Mouse (Mus musculus) leukemia stem cell, adult 10-12 weeks (primary cell): ENCODE results near the gene Pdzd9. TPM values are rescaled to one million over a fixed set of nuclear protein-coding genes. Genes with fewer than 3 reads are reported as not detected.

Experiments used
- polyA plus RNA-seq: library from polyadenylated mRNA; stranded (reverse); fragments of >175 nt; gene quantifications from 2 replicates; pipeline ENCODE4 v1.2.3, GENCODE M21; 2012; ENCODE audit warnings: low replicate concordance

The Pdzd9 gene
- polyA plus RNA-seq: not detected in 2 replicates

GRCm38 (mm10) chr7:120670153-120670875 is at the start of gene Pdzd9:
Pdzd9 (minus strand) TSS chr7:120670343.

GRCm38 (mm10) chr7:120677001-120677643 is 7.0 kb upstream of the Pdzd9 start, which contains the start of gene Mosmo:
Mosmo (plus strand) TSS chr7:120677618.

GRCm38 (mm10) chr7:120634711-120635361 is 35.3 kb downstream of the Pdzd9 start, which contains the start of gene Uqcrc2:
Uqcrc2 (plus strand) TSS chr7:120635176.

Other genes starting within 250 kb of the Pdzd9 start
- gene Uqcrc2, start 35.2 kb downstream of the Pdzd9 start, polyA plus RNA-seq: 3.1 and 14.3 TPM in 2 replicates
- gene Mosmo, start 7.3 kb upstream of the Pdzd9 start, polyA plus RNA-seq: 31.5 and 41.5 TPM in 2 replicates
- gene Vwa3a, start 69.0 kb upstream of the Pdzd9 start, polyA plus RNA-seq: not detected in 2 replicates
- gene Gm5737, start 142.0 kb upstream of the Pdzd9 start, polyA plus RNA-seq: not detected in 2 replicates
- gene Eef2k, start 172.5 kb upstream of the Pdzd9 start, polyA plus RNA-seq: 40.4 and 62.0 TPM in 2 replicates
- gene Polr3e, start 247.4 kb upstream of the Pdzd9 start, polyA plus RNA-seq: 10.3 and 11.5 TPM in 2 replicates